Mouse (Mus musculus) brain, embryonic 14.5 days (tissue): ENCODE data around the gene Ttc28.

Experiments
- CTCF ChIP-seq: fragments of 200-500 bp; IDR thresholded peaks from 2 replicates; pipeline ENCODE4 v1.5.1; 2012; ENCODE audit warnings: inconsistent platforms, mild to moderate bottlenecking, moderate library complexity, borderline replicate concordance; ENCODE audit not compliant: insufficient read depth, insufficient read length; ENCODE audit errors: extremely low read depth
- POLR2A ChIP-seq: fragments of 200-500 bp; IDR thresholded peaks from 2 replicates; pipeline ENCODE4 v1.6.1; 2012; ENCODE audit warnings: mild to moderate bottlenecking, inconsistent platforms, borderline replicate concordance; ENCODE audit not compliant: poor library complexity, insufficient read depth, insufficient read length, severe bottlenecking; ENCODE audit errors: extremely low read depth

- TF ChIP-seq CTCF (no peak), POLR2A (no peak)
These were observed 243.6 kb downstream of the Ttc28 start for GRCm38 (mm10) chr5:111123050-111123746.
